Mouse (Mus musculus): Measurements from ENCODE around the gene Ndufa8. TPM values are rescaled to one million over a fixed set of nuclear protein-coding genes. Genes with fewer than 3 reads are reported as not detected.

Gene Ndufa8
- polyA plus RNA-seq, 1 experiment from 2014 or later: 179 TPM

DNA sequence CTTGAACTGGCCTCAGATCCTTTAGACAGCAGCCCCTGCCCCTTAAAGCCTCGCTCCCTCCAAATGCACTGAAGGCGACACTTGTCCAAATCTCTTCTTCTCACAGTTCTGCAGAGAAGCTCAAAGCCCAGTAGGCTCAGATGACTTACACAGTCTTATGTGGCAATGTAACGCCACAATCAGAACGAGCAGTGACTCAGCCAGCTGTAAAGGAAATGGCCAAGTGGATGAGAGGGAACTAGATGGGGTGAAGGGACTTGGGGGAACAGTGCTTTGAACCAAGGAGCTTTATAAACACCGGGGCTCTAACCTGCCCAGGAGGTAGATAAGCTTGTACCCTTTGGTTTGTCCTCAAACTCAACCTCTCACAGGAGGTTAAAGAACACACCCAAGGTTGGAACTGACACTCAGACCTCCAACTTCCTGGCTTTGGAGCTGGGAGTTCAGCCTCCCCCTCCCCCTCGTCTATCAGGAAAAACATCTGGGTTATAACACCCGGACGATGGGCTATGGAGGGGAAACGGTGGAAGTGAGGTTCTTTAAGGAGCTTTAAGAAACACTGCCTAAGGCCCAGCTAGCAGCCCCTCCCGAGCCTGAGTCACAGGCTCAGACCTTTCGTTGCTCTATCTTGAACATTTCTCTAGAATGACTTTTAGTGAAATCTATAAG lies 13.7 kb downstream of the Ndufa8 start:
- Histone ChIP-seq H3K4me1 (no peaks in the 10 kb centered on the region), H3K36me3 (peaks cover 51% of the 10 kb centered on the region), H3K27ac (no peak overlapping the region), H3K9me3 (replicated peaks) (no peaks in the 10 kb centered on the region), H3K4me3 (no peak overlapping the region), H3K9ac (no peak overlapping the region), H3K4me2 (replicated peaks) (no peak overlapping the region), H3K27me3 (no peaks in the 10 kb centered on the region)
- ATAC-seq (ENCODE audit: low FRiP score): no peak
- 81% methylated on average over 11 of the region's 11 CpGs for WGBS

DNA sequence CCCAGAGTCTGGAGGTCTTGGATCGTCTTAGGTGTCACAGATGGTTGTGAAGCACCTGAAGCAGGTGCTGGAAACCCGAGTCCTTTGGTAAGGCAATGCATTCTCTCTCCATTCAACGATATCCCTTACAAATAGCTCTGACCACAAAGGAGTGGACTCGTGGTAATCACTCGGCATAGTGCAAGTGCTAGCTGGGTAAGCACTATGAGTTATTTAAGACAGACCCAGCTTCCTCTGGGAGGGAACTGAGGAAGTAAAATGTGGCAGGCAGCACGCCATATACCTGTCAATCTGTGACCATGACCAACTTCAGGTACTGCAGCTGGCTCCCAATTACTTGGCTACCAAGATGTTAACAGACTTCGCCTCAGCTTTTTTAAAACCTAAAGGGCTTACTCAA lies 14.3 kb downstream of the Ndufa8 start:
- Histone ChIP-seq H3K4me1 (no peaks in the 10 kb centered on the region), H3K27ac (no peak overlapping the region), H3K9ac (no peak overlapping the region), H3K36me3 (peaks cover 47% of the 10 kb centered on the region), H3K9me3 (replicated peaks) (no peaks in the 10 kb centered on the region), H3K4me3 (no peak overlapping the region), H3K4me2 (replicated peaks) (no peak overlapping the region), H3K27me3 (no peaks in the 10 kb centered on the region)
- WGBS: 87% methylated on average over 7 of the region's 7 CpGs
- ATAC-seq (ENCODE audit: low FRiP score): no peak

DNA sequence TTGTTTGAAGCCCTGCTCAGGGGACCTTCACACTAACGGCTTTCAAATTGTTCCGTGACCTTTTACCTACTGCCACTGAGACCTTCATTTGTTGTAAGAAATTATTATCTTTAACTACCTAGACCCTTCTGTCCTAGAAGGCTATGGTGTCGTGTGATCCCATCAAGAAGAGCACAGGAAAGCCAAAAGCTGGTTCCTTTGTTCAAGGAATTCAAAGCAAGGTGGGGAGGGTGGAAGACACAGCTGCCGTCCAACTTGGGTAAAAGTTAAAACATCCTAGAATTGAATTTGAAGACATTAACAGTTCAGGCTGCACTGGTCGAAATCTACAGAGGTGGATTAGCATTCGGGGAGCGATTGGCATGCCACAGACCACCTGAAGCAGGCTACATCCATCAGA lies 15.2 kb downstream of the Ndufa8 start:
- Histone ChIP-seq H3K9me3 (replicated peaks) (no peaks in the 10 kb centered on the region), H3K9ac (no peak overlapping the region), H3K4me3 (no peak overlapping the region), H3K27me3 (no peaks in the 10 kb centered on the region), H3K36me3 (peaks cover 37% of the 10 kb centered on the region), H3K4me1 (no peaks in the 10 kb centered on the region), H3K4me2 (replicated peaks) (no peak overlapping the region), H3K27ac (no peak overlapping the region)
- WGBS: 81% methylated on average over 7 of the region's 7 CpGs
- ATAC-seq (ENCODE audit: low FRiP score): no peak

DNA sequence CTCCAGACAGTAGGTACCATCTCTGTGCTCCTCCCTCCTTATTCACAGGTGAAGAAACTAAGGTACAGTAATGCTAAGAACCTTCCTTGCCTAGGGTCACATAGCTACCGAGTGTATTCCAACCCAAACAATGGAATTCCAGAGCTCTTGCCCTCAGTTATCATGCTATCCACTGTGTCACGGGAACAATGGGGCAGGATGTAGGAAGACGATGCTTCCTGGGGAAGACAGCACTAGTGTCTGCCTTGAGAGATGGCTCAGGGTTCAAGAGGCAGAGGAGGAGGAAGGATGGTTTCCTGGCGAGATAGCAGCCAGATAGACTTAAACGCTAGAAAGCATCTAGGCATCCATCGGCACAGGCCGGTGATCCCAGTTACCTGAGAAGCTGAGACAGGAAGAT lies 16.3 kb downstream of the Ndufa8 start:
- Histone ChIP-seq H3K36me3 (peaks cover 28% of the 10 kb centered on the region), H3K4me1 (no peaks in the 10 kb centered on the region), H3K4me3 (no peak overlapping the region), H3K27me3 (no peaks in the 10 kb centered on the region), H3K9me3 (replicated peaks) (no peaks in the 10 kb centered on the region), H3K4me2 (replicated peaks) (no peak overlapping the region), H3K27ac (no peak overlapping the region), H3K9ac (no peak overlapping the region)
- ATAC-seq (ENCODE audit: low FRiP score): no peak
- 79% methylated on average over 7 of the region's 7 CpGs for WGBS

DNA sequence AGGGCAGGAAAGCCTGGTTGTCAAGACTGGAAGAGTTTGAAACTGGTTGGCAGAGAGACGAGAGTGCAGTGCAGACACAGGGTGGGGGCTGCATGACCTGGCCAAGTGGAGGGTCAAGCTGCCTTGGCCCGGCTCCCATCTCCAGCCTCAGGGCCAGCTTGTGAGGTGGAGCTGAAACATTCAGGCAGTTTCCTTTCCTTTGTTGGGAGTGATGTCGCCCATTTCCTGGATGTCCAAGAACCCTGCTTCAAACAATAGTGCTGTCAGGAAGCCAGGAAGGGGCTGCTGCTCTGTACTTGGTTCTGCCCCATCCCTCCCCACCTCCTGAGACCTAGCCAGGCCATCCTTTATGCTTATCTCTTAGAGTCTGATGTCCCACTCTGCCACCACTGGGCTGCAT lies 25.9 kb downstream of the Ndufa8 start:
- Histone ChIP-seq H3K4me1 (peaks cover 7% of the 10 kb centered on the region), H3K27ac (no peak overlapping the region), H3K9ac (no peak overlapping the region), H3K36me3 (no peaks in the 10 kb centered on the region), H3K27me3 (peaks cover 15% of the 10 kb centered on the region; the same call in 1 of the 2 replicates), H3K4me3 (no peak overlapping the region), H3K9me3 (replicated peaks) (no peaks in the 10 kb centered on the region), H3K4me2 (replicated peaks) (no peak overlapping the region)
- WGBS: 60% methylated on average over 3 of the region's 3 CpGs
- no peak for ATAC-seq (ENCODE audit: low FRiP score)

DNA sequence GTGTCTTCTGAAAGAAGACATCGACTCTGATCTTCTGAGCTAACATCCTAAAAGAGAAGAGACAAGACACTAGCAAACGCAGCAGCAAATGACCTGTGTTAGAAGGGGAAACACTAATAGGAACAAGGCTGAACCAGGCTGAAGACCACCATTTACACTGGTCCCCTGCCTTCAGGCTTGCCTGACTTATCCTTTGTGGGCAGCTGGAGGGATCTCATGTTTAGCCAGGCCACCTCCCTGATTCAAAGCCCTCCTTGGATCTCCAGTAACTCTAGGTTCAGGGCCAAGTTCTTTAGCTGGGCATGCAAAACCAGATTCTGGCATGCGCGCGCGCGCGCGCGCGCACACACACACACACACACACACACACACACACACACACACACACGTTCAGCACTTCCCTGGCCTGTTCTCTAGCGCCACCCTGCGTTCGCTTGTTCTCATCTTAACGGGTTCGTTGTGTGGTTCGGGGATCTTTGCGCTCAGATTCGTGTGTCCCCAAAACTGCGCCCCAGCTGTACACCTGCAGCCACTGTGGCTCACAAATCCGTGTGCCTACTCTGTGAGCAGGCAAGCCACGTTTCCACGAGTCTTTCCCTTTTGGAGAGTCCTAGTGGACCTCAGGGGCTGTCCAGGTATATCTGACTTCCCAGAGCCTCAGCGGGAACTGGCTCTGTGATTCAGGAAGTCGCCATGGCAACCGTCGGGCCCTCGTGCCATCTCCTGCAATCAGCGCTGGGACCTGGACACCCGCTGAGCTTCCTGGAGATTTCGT lies 27.6 kb downstream of the Ndufa8 start:
- H3K27me3 ChIP-seq: peaks cover 15% of the 10 kb centered on the region; the same call in 1 of the 2 replicates
- H3K36me3 ChIP-seq: no peaks in the 10 kb centered on the region
- peak overlapping the region; percentile 58 for H3K4me2 ChIP-seq (replicated peaks)
- H3K9me3 ChIP-seq (replicated peaks): no peaks in the 10 kb centered on the region
- ATAC-seq (ENCODE audit: low FRiP score): peak; percentile 73
- peak overlapping the region; percentile 28 for H3K4me3 ChIP-seq
- 9% methylated on average over 32 of the region's 32 CpGs for WGBS
- peak overlapping the region; percentile 39; the same call in 1 of the 2 replicates for H3K9ac ChIP-seq
- H3K4me1 ChIP-seq: peaks cover 7% of the 10 kb centered on the region
- H3K27ac ChIP-seq: no peak overlapping the region

DNA sequence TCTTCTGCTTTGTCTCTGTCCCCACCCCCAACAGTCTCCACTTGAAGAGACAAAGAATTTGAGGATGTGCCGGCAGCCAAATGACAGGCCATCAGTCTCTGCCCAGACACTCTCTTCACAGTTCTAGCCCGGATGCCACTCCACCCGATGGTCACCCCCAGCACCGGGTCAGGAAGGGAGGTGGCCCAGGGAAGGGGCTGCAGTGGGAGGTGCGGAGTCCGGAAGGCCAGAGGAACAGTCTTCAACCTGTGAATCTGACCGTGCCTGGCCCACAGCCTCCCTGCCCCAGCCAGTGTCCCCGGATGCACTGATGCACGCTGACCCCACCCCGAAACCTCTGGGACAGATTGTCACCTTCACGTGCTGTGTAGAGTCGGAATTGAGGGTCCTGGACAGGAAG lies 36.2 kb downstream of the Ndufa8 start:
- H3K9ac ChIP-seq: no peak overlapping the region
- peaks cover 29% of the 10 kb centered on the region for H3K27me3 ChIP-seq
- peaks cover 10% of the 10 kb centered on the region for H3K4me1 ChIP-seq
- WGBS: 63% methylated on average over 12 of the region's 12 CpGs
- ATAC-seq (ENCODE audit: low FRiP score): no peak
- no peak overlapping the region for H3K4me3 ChIP-seq
- no peak overlapping the region for H3K27ac ChIP-seq
- H3K36me3 ChIP-seq: no peaks in the 10 kb centered on the region
- no peak overlapping the region for H3K4me2 ChIP-seq (replicated peaks)
- H3K9me3 ChIP-seq (replicated peaks): no peaks in the 10 kb centered on the region

DNA sequence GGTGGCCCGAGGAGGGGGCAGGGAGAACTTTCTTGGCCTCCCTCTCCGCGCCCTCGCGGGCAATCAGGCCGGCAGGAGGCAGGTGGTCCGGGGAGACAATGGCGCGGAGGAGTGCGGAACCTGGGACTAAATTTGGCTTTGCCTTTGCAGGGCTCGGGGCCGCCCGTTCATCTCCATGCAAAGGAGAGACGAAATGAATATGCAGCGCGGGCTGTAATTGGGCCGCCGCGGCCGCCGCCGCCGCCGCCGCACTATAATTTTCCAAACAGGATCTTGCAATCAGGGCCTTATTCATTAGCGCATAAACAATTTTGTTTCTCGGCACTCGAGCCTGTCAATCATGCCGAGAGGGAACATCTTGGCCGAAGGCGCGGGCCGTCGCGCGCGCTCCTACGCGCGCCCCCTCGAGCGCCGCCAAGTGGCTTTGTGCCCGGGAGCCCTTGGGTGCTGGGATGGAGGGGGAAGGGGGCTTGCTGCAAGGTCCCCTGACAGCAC lies 37.8 kb downstream of the Ndufa8 start:
- H3K4me2 ChIP-seq (replicated peaks): peak overlapping the region; percentile 78
- peaks cover 10% of the 10 kb centered on the region for H3K4me1 ChIP-seq
- no peaks in the 10 kb centered on the region for H3K36me3 ChIP-seq
- ATAC-seq (ENCODE audit: low FRiP score): peak; percentile 36; the same call in 1 of the 2 replicates
- peak overlapping the region; percentile 61 for H3K9ac ChIP-seq
- peaks cover 29% of the 10 kb centered on the region for H3K27me3 ChIP-seq
- WGBS: under 1% methylated on average over 44 of the region's 44 CpGs
- no peak overlapping the region for H3K27ac ChIP-seq
- H3K4me3 ChIP-seq: peak overlapping the region; percentile 44
- H3K9me3 ChIP-seq (replicated peaks): no peaks in the 10 kb centered on the region

DNA sequence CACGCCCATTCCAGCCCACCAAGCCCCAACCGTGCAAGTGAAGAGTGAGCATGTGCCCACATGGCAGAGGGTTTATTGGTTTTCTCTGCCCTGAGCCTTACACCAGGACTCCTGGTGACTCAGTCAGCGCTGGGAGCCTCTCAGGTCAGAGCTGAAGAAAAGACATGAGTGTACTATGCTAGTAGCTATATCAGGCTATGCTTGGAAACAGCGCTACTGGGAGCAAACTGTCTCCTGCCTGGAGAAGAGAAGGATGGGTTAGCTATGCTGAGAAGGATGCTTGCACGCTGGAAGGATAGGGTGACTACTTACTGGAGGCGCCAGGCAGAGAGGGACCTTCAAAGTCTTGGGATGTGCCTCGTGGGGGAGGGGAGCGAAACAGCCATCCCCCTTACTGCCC lies 38.6 kb downstream of the Ndufa8 start:
- Histone ChIP-seq H3K4me2 (replicated peaks) (peak overlapping the region; percentile 78), H3K9me3 (replicated peaks) (no peaks in the 10 kb centered on the region), H3K9ac (no peak overlapping the region), H3K4me1 (peaks cover 10% of the 10 kb centered on the region), H3K27ac (no peak overlapping the region), H3K4me3 (no peak overlapping the region), H3K27me3 (peaks cover 29% of the 10 kb centered on the region), H3K36me3 (no peaks in the 10 kb centered on the region)
- ATAC-seq (ENCODE audit: low FRiP score): 0 out of 2 replicates have a peak, but pooled peaks have one; percentile 14
- WGBS: 40% methylated on average over 8 of the region's 8 CpGs

DNA sequence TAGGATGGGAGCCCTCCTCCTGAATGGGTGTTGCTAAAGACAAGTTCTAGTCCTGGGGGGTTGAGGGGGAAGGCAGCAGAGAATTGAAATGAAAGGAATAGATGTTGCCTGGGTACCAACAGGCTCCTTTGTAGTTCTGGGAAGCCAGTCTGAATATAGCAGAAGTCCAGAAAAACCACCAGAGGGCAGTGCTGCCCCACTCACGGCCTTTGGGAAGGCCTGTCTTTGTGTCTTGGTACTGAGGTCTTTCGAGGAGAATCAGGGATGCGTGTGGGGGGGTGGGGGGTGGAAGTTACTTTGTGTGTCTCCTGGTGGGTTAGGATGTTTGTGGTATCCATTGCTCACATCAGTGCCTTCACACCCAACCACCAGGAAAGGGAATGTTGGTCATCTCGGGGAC lies 39.8 kb downstream of the Ndufa8 start:
- no peaks in the 10 kb centered on the region for H3K9me3 ChIP-seq (replicated peaks)
- WGBS: 22% methylated on average over 4 of the region's 4 CpGs
- H3K36me3 ChIP-seq: no peaks in the 10 kb centered on the region
- no peak overlapping the region for H3K4me2 ChIP-seq (replicated peaks)
- H3K9ac ChIP-seq: no peak overlapping the region
- peaks cover 32% of the 10 kb centered on the region for H3K27me3 ChIP-seq
- no peak overlapping the region for H3K27ac ChIP-seq
- H3K4me1 ChIP-seq: peaks cover 10% of the 10 kb centered on the region
- no peak overlapping the region for H3K4me3 ChIP-seq
- ATAC-seq (ENCODE audit: low FRiP score): peak; percentile 46; the same call in 1 of the 2 replicates

DNA sequence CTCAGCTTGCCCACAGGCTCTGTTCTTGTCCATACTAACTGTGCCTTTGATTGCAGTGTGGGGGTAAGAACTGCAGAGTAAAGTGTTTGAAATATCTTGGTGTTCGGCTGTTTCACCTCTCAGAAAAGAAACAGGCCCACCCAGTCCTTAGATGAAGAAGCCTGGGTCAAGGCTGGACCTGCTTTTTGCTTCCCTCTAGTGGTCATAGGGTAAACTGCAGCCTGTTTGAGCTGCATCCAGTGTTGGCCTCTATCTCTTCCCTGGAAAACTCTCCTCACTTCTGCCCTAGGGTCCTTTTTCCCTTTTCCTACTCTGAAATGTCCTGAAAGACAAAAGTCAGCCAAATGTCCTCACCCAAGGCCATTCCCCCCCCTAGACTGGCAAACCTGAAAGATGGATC lies 41.1 kb downstream of the Ndufa8 start:
- WGBS: 29% methylated on average over 1 of the region's 1 CpGs
- Histone ChIP-seq H3K4me3 (no peak overlapping the region), H3K9ac (no peak overlapping the region), H3K9me3 (replicated peaks) (no peaks in the 10 kb centered on the region), H3K4me2 (replicated peaks) (no peak overlapping the region), H3K27me3 (peaks cover 32% of the 10 kb centered on the region), H3K27ac (no peak overlapping the region), H3K36me3 (no peaks in the 10 kb centered on the region), H3K4me1 (peaks cover 10% of the 10 kb centered on the region)
- no peak for ATAC-seq (ENCODE audit: low FRiP score)

DNA sequence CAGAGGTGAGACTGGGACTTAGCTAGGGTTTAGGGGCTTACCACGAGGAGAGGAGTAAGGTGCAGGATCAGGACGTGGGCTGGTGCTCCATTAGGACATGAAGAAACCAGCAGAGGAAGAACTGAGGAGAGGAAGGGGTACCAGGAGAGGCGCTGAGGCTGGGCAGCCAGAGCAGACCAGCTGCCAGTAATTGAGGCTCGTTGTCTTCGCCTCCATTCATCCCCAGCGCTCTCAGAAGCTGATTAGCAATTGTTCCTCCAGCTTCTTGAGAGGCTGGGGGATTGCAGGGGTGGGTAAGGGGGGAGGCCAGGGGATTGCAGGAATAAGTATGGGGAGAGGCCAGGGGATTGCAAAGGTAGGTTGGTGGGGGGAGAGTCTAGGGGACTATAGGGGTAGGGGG lies 47.0 kb downstream of the Ndufa8 start:
- Histone ChIP-seq H3K4me3 (no peak overlapping the region), H3K27me3 (peaks cover 10% of the 10 kb centered on the region), H3K36me3 (no peaks in the 10 kb centered on the region), H3K9ac (no peak overlapping the region), H3K4me2 (replicated peaks) (no peak overlapping the region), H3K27ac (no peak overlapping the region), H3K4me1 (no peaks in the 10 kb centered on the region), H3K9me3 (replicated peaks) (no peaks in the 10 kb centered on the region)
- no peak; the same call in 1 of the 2 replicates for ATAC-seq (ENCODE audit: low FRiP score)
- WGBS: 56% methylated on average over 6 of the region's 6 CpGs
